Comparison of ENCODE assay signal across 12 mouse cellular contexts in genomic region chr7:63905190-63905589, GRCm38 (mm10). TPM values are rescaled to one million over a fixed set of nuclear protein-coding genes. Genes with fewer than 3 reads are reported as not detected.
DNase-seq lines count a peak whose midpoint lies in the region; ATAC-seq lines count a peak whose summit lies in the region.
"Had no signal": no experiment of that assay in that cellular context is flagged by ENCODE, and none has a peak within 500 bp of the region (broad histone marks: within the 10 kb centered on the region; RNA-seq: fewer than 3 reads in every experiment).

No protein-coding gene starts in this region.

- peak overlapping the region; percentile 30; the same call in 1 of the 2 replicates for H3K27ac ChIP-seq in lung, embryonic 16.5 days (ENCODE audit: low read length)
- H3K27ac ChIP-seq in heart, embryonic 15.5 days = peak overlapping the region; percentile 27; the same call in 1 of the 2 replicates
- peak overlapping the region; percentile 10; the same call in 1 of the 2 replicates for H3K27ac ChIP-seq in stomach, embryonic 14.5 days (ENCODE audit: low read length)
- no peak overlapping the region for H3K27ac ChIP-seq in neural tube, embryonic 15.5 days (replicated peaks)
- H3K27ac ChIP-seq: embryonic facial prominence, embryonic 12.5 days; midbrain, embryonic 13.5 days had no signal

- H3K27me3 ChIP-seq in lung, embryonic 16.5 days (ENCODE audit: control insufficient read depth, insufficient read depth, low read depth, low read length) = no peaks in the 10 kb centered on the region
- H3K27me3 ChIP-seq in heart, embryonic 15.5 days = no peaks in the 10 kb centered on the region
- H3K27me3 ChIP-seq in stomach, embryonic 14.5 days (ENCODE audit: control insufficient read depth, insufficient read depth, low read length) = no peaks in the 10 kb centered on the region
- no peaks in the 10 kb centered on the region for H3K27me3 ChIP-seq in neural tube, embryonic 15.5 days (replicated peaks)
- H3K27me3 ChIP-seq: embryonic facial prominence, embryonic 12.5 days; midbrain, embryonic 13.5 days had no signal

- no peak for ATAC-seq in lung, embryonic 16.5 days (ENCODE audit: low read depth)
- no peak for ATAC-seq in heart, embryonic 15.5 days (replicated peaks; ENCODE audit: insufficient number of reproducible peaks, insufficient read depth, low FRiP score, low read depth)
- peak; percentile 26; the same call in 1 of the 2 replicates for ATAC-seq in stomach, embryonic 14.5 days (ENCODE audit: insufficient number of reproducible peaks, insufficient read depth, low FRiP score, low read depth)
- ATAC-seq in neural tube, embryonic 15.5 days (ENCODE audit: low FRiP score) = no peak
- ATAC-seq: midbrain, embryonic 13.5 days had no signal

- H3K36me3 ChIP-seq in lung, embryonic 16.5 days (ENCODE audit: control insufficient read depth, insufficient read depth, low read length) = no peaks in the 10 kb centered on the region
- no peaks in the 10 kb centered on the region for H3K36me3 ChIP-seq in heart, embryonic 15.5 days
- H3K36me3 ChIP-seq in stomach, embryonic 14.5 days (ENCODE audit: control insufficient read depth, insufficient read depth, low read length) = no peaks in the 10 kb centered on the region
- H3K36me3 ChIP-seq in neural tube, embryonic 15.5 days = no peaks in the 10 kb centered on the region
- H3K36me3 ChIP-seq: embryonic facial prominence, embryonic 12.5 days; midbrain, embryonic 13.5 days had no signal

- no peak overlapping the region for H3K4me2 ChIP-seq in lung, embryonic 16.5 days (ENCODE audit: low read depth, low read length)
- H3K4me2 ChIP-seq in heart, embryonic 15.5 days = no peak overlapping the region
- no peak overlapping the region for H3K4me2 ChIP-seq in stomach, embryonic 14.5 days (replicated peaks; ENCODE audit: low read depth, low read length)
- H3K4me2 ChIP-seq in neural tube, embryonic 15.5 days = no peak overlapping the region
- H3K4me2 ChIP-seq: embryonic facial prominence, embryonic 12.5 days; midbrain, embryonic 13.5 days had no signal

- 95% methylated on average over 2 of the region's 2 CpGs for WGBS in lung, embryonic 16.5 days
- 76% methylated on average over 2 of the region's 2 CpGs for WGBS in heart, embryonic 15.5 days
- WGBS in stomach, embryonic 14.5 days = 83% methylated on average over 2 of the region's 2 CpGs
- 91% methylated on average over 2 of the region's 2 CpGs for WGBS in neural tube, embryonic 15.5 days

- H3K4me1 ChIP-seq in lung, embryonic 16.5 days (replicated peaks; ENCODE audit: control insufficient read depth, insufficient read depth, low read length) = peaks cover 40% of the 10 kb centered on the region
- peaks cover 54% of the 10 kb centered on the region for H3K4me1 ChIP-seq in heart, embryonic 15.5 days (replicated peaks)
- H3K4me1 ChIP-seq in stomach, embryonic 14.5 days (ENCODE audit: control insufficient read depth, insufficient read depth, low read length) = peaks cover 9% of the 10 kb centered on the region; the same call in 1 of the 2 replicates
- peaks cover 51% of the 10 kb centered on the region for H3K4me1 ChIP-seq in neural tube, embryonic 15.5 days

- DNase-seq in lung, postnatal 10 days = no peak
- DNase-seq in kidney, postnatal 14 days = peak; percentile 64
- no peak for DNase-seq in layer of hippocampus, postnatal 14 days (ENCODE audit: low spot score in 2 of 2)

- no peak overlapping the region for H3K4me3 ChIP-seq in lung, embryonic 16.5 days (ENCODE audit: low read length)
- H3K4me3 ChIP-seq in heart, embryonic 15.5 days = no peak overlapping the region
- no peak overlapping the region for H3K4me3 ChIP-seq in stomach, embryonic 14.5 days (ENCODE audit: low read depth, low read length)
- H3K4me3 ChIP-seq in neural tube, embryonic 15.5 days (replicated peaks) = no peak overlapping the region
- H3K4me3 ChIP-seq: embryonic facial prominence, embryonic 12.5 days; midbrain, embryonic 13.5 days had no signal

- H3K9ac ChIP-seq in lung, embryonic 16.5 days (ENCODE audit: low read length) = no peak overlapping the region
- no peak overlapping the region for H3K9ac ChIP-seq in heart, embryonic 15.5 days
- H3K9ac ChIP-seq in stomach, embryonic 14.5 days (replicated peaks; ENCODE audit: low read depth, low read length) = no peak overlapping the region
- H3K9ac ChIP-seq in neural tube, embryonic 15.5 days (replicated peaks) = no peak overlapping the region
- H3K9ac ChIP-seq: embryonic facial prominence, embryonic 12.5 days; midbrain, embryonic 13.5 days had no signal

- H3K9me3 ChIP-seq in lung, embryonic 16.5 days (ENCODE audit: control insufficient read depth, low read length) = no peaks in the 10 kb centered on the region
- no peaks in the 10 kb centered on the region for H3K9me3 ChIP-seq in heart, embryonic 15.5 days (replicated peaks)
- H3K9me3 ChIP-seq in stomach, embryonic 14.5 days (ENCODE audit: control insufficient read depth, low read depth, low read length) = no peaks in the 10 kb centered on the region
- no peaks in the 10 kb centered on the region for H3K9me3 ChIP-seq in neural tube, embryonic 15.5 days (replicated peaks)
- H3K9me3 ChIP-seq: embryonic facial prominence, embryonic 12.5 days; midbrain, embryonic 13.5 days had no signal

RNA-seq across cellular contexts. Expression of gene E030018B13Rik, which starts 11.5 kb away (rescaled TPM):
- not detected in 2 replicates for polyA plus RNA-seq in lung, embryonic 16.5 days (2015; fragmentation: Nextera tagmentation; extraction: Ambion mirVana)
- 0.14 and 0.20 TPM in 2 replicates for polyA plus RNA-seq in heart, embryonic 15.5 days (2015; fragmentation: Nextera tagmentation; extraction: Ambion mirVana)
- 0.25 and 0.34 TPM in 2 replicates for polyA plus RNA-seq in stomach, embryonic 14.5 days (2014; fragmentation: Nextera tagmentation; extraction: Ambion mirVana)
- total RNA-seq in layer of hippocampus, postnatal 14 days (2021) = not detected
- polyA plus RNA-seq in neural tube, embryonic 15.5 days (2015; fragmentation: Nextera tagmentation; extraction: Ambion mirVana) = not detected in 2 replicates
- total RNA-seq: gastrocnemius, postnatal 36 days; layer of hippocampus, postnatal 10 days had no signal
- polyA plus RNA-seq: brain, embryonic 14.5 days; embryonic facial prominence, embryonic 12.5 days had no signal

RNA-seq across cellular contexts. Expression of gene Klf13, which starts 33.5 kb away (rescaled TPM):
- polyA plus RNA-seq in lung, embryonic 16.5 days (2015; fragmentation: Nextera tagmentation; extraction: Ambion mirVana) = 39.0 and 40.1 TPM in 2 replicates
- 23.4 and 25.6 TPM in 2 replicates for polyA plus RNA-seq in heart, embryonic 15.5 days (2015; fragmentation: Nextera tagmentation; extraction: Ambion mirVana)
- 35.5 and 38.5 TPM in 2 replicates for polyA plus RNA-seq in stomach, embryonic 14.5 days (2014; fragmentation: Nextera tagmentation; extraction: Ambion mirVana)
- total RNA-seq in layer of hippocampus, postnatal 14 days (2021) = 100 to 1,000 TPM; 170 to 173 TPM
- 24.7 and 26.8 TPM in 2 replicates for polyA plus RNA-seq in neural tube, embryonic 15.5 days (2015; fragmentation: Nextera tagmentation; extraction: Ambion mirVana)
